Mouse (Mus musculus): ENCODE data around the gene Txndc8.

Gene Txndc8

DNA sequence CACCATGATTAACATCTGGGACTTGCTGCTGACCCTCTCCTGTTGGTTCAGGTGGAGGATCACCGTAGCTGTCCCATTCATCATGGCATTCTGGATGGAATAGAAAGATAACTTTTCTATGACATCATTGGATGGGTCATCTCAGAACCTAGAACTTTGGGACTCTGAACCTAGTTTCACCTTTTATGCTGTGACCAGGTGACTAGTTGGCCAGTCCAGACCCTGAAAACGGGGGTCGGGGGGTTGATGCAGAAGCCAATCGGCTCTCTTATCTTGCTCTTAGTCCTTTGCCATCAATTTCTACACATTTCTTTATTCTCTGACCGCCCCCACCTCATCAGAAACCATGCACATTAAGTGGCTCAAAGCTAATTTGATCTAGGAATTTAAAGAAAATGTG, at the start of gene Txndc8:
Gene Txndc8 (minus strand): TSS at position 101 of the 400 bp plus-strand sequence.
- DNase-seq (ENCODE audit: low spot score), result no peak

DNA sequence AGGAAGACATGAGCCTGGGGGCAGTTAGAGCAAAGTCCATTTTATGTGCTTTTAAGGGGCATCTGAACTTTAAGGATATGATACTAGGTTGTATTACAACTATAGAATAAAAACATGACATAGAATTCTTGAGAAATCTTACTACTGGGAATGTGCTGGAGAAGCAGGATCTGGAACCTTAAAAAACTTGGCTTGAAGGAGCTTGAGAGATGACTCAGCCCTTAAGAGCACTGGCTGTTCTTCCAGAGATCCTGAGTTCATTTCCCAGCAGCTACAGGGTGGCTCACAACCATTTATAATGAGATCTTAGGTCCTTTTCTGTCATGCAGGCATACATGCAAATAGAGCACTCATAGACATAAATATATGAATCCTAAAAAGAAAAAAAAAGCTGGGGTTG, 46.7 kb upstream of the Txndc8 start:
- DNase-seq (ENCODE audit: low spot score), result no peak

DNA sequence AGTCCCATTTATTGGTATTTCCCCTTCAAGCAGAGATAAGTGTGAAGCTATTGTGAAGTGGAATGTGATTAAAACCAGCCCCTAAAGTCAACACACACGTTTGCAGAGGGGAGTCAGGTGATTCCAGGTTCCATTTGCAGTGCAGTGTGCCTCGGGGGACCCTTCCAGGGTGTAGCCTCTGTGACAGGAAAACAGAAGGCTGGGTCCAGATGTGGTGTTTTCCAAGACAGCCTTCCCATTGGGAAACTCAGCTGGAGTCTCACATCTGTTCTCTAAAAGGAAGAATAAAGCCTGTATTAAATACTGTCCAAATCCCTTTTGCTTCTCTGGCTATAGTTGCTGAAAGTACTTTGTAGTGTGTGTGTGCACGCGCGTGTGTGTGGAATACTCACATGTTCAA, 45.5 kb upstream of the Txndc8 start:
- DNase-seq (ENCODE audit: low spot score), result no peak

DNA sequence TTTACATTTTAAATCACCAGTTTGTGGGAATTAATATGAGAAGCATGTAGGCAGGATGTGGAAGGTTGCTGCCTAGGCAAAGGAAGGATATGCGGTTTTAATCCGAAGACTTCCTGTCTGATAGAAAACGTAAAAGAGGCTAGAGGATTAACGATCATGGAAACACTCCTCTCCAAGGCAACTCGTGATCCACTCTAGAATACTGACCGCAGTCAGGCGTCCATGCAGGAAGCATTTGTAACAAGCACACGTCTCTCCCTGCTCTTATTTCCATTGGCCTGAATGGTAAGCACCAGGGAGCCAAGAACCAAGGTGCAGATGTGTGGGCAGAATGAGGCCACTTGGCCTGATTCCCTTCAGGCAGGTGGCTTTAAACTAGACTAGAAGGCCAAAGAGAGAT, 41.8 kb upstream of the Txndc8 start:
- DNase-seq (ENCODE audit: low spot score), result no peak

DNA sequence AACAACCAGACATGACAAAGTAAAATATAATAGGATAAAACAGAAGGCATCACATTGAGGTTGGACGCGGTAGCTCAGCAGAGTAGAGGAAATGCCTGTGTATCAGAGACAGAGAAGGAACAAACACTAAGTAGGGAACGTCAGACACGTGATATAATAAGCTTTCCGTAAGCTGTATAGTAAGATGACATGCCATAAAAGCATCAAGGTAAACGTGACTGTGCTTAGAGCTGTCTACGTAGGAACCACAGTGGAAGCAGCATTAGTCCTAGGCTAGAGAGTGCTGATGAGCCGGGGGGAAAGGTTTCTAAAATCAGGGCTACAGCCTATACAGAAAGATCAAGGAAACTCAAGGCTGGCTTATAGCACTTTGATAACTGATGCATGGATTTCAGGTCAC, 41.4 kb upstream of the Txndc8 start:
- no peak for DNase-seq (ENCODE audit: low spot score)

DNA sequence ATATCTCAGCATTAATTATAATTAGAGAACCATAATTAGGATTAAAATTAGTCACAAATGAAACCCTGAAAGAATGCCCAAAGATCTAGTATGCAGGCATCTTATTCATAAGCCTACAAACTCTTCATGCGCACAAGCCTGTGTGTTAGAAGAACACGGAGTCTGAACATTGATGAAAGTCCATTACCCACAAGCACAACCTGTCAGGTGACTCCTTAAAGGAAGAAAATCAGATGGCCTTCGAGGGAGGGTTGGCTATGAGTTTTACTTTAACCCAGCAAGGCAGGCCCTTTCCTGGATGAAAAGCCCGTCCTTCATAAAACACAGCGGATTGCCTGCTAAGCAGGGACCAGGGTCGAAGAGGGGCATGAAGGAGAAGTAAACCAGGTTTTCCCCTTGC, 35.9 kb upstream of the Txndc8 start:
- DNase-seq (ENCODE audit: low spot score), result no peak

DNA sequence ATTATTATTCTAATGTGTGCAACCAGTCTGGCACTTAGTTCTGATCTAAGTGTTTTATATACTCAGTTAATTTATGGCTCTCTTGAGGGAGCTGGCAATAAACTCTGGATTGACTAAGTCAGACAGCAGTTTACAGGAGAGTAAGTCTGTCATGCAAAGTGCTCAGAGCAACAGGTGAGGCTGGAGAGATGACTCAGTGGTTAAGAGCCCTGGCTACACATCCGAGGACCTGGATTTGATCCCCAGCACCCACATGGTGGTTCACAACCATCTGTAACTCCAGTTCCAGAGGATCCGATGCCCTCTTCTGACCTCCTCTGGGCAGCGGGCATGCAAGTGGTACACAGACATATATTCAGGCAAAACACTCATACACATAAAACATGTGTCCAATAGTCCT, 35.4 kb upstream of the Txndc8 start:
- DNase-seq (ENCODE audit: low spot score), result no peak

DNA sequence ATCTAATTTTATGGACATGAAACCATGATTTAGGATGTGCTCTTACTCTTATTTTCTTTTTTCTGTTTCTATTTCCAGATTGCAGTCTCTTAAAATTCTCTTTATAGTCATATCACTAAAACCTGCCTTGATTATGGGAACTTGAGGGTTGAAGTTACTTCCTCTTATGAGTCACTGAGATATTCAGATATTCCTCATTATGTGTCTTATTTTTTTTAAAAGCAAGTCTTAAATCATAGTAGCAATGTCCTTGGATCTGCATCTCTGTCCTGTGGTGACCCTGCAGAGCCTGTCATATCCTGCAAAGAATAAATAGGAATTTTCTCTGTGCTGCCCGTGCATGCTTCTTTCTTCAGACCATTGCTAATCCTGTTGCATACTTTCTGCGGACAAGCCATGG, 31.2 kb upstream of the Txndc8 start:
- DNase-seq (ENCODE audit: low spot score), result no peak

DNA sequence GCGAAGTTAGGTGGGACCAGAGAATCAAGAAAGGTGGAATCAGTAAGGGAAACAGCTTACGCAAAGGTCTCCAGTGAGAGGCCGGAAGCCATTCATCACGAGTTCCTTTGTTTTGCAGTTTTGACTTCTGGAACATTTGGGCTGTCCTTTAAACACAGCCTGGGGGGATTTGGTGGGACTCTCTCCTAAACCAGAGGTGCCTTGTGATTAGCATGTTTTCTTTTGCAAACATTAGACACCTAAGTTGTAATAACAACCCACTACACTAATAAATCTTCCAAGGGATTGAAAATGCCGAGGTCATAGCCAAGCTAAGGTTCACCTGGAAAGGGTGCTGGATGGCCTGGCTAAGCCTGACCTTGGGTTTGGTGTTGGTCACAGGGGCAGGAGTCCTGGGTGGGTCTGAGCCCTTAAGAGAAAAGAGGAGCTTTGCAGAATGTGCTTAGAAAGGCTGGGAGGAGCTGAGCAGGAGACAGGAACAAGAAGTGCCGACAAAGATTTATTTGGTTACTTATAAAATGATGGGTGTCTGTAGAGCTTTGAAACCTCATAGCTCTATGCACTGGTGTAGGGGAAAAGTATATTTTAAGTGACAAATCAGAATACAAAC, 28.3 kb upstream of the Txndc8 start:
- no peak for DNase-seq (ENCODE audit: low spot score)

DNA sequence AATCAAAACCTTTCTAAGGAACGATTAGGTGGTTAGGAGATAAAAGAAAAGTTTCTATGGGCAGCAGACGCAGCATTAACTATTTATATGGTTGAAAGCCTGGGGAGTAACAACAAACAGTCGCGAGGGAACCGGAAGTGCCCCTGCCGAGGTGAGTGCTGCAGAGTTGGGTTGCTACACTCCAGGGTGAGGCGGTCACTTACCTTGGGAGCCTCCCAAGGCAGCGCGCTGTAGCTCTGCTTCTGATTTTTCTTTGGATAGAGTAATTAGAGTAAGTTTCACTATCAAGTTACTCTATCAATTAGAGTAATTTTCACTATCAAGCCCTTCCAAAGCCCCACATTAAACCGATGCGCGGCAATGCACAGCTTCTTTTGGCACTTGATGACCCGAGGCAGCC, 25.7 kb upstream of the Txndc8 start:
- DNase-seq (ENCODE audit: low spot score), result no peak

DNA sequence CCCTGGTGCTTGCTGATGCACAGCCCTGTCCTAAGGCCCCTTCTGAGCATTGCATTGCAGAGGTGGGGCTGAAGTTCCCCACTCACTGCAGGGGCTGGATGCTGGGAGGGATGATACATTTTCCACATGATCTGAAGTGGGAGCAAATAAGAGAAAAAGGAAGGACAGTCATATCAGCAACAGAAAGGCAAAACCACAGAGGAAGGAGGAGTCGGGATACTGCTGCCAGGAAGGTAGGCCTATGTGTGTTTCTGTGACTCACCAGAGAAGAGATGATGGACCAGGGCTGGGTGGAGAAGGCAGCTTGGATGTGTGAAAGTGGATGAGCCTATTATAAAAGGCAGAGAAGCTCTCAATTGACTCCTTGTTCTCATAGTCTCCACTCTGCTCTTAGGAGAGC, 23.8 kb upstream of the Txndc8 start:
- no peak for DNase-seq (ENCODE audit: low spot score)

DNA sequence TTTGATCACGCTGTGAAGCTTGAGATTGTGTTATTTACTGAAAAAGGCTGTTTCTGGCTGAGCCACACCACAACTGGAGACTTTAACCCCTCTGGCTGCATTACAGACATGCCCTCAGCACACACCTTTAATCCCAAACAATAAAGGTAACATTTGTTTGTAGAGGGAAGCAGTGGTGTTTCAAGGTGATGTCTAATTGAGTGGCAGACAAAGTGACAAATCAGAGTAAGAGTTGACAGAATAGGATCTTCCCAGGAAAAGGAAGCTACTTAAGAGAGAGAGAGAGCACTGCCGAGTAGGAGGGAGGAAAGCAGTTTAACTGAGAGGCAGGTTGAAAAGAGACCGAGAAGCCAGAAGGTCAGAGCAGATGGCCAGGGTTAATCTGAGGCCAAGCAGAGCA, 5.4 kb downstream of the Txndc8 start:
- DNase-seq (ENCODE audit: low spot score), result no peak

DNA sequence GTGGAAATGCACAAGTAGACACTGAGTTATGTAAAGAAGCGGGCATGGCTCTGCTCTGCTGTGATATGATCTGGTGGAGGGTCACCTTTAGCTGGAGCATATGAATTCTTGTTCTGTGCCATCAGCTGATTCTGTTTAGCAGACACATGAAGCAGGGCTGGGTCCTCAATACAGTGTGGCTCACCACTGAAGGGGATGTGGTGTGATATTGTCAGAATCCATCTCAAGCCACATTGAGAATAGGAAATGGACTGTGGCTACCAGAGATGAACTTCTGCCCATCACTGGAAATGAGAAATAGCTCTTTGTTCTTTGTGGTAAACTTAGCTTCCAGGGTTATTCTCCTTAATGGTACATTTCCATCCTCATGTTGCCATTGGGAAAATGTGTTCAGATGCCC, 17.5 kb downstream of the Txndc8 start:
- no peak for DNase-seq (ENCODE audit: low spot score)

DNA sequence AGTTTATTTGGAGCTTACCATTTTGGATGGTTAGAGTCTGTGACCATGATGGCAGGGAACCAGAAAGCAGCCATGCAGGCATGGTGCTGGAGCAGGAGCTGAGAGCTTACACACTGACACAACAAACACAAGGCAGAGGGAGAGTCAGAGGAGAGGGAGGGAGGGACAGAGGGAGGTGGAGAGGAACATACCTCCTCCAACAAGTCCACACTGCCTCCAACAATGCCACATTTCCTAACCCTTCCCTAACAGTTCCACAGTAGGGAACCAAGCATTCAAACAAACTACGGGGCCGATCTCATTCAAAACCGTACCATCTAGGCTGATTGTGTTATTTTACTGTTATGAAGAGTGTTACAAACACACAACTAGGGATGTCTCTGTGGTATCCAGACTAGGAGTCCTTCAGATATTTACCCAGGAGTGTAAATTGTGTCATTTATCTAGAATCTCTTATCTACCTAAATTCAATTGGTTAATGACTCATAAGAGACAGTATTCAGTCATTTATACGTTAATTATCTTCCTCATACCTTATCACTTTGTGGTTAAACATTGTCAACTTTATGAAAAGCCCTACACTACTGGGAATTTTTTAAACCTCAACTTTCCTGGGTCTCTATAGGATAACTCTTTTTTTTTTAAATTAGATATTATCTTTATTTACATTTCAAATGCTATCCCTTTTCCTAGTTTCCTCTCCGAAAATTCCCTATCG, 34.4 kb downstream of the Txndc8 start:
- DNase-seq (ENCODE audit: low spot score), result no peak

DNA sequence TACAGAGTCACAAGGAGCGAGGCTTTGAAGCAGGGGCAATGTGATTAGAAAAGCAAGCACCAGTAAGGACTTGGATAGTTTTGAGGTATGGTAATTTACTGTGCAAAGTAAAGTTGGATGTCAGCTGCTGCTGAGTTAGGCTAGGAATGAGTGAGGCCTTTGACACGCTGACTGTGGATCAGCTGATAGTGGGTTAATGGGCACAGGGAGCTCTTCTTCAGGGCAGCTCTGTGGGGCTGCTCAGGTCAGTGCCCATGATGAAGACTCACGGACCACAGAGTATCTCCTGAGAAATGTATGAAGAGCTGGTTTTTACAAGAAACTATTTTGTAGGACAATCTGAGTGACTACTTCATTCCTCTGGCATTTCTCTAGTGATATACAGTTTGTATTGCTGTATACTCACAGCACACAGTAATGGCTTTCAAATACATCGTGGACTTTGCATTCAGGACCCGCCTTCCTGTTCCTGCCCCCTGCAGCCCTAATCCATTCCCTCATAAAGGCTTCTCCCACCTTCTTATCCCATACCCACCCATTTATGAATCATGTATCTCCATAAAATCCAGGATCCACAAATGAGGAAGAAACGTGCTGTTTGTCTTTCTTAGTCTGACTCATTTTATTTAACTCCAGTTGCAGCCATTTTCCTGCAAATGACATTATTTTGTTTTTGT, 35.2 kb downstream of the Txndc8 start:
- no peak for DNase-seq (ENCODE audit: low spot score)

DNA sequence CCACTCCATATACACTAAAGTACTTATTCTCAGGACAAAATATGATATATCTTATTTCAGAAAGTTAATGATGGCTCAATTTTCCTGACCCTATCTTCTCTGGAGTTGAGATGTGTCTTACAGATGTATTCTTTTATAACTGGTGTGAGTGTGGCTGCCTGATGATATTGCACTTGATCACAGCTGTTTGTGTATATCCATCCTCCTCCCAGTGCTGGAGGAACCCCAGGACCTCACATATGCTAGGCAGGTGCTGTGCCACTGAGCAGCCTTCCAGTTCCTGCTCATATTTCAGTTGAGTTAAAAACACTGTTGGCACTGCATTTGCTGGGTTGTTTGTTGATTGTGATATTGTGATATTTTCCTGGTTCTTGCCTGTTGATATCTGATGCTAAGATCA, 38.6 kb downstream of the Txndc8 start:
- no peak for DNase-seq (ENCODE audit: low spot score)

DNA sequence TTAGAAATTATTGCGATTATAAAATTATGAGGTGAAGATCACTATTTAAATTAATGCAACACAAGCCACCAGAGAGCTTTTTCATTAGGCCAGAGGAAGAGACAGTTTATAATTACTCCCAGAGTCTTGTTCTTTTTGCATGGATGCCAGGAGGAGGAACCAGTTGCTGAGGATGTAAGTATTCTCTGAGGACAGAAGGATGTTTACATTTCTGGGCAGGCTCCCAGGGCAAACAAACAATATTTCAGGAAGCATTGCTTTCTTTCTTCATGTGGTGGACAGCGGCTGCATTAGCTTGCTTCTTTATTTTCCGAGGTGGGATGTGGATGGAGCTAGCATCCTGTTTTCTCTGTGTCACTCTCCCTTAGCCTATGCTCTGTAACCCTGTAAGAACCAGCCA, 41.7 kb downstream of the Txndc8 start:
- no peak for DNase-seq (ENCODE audit: low spot score)

DNA sequence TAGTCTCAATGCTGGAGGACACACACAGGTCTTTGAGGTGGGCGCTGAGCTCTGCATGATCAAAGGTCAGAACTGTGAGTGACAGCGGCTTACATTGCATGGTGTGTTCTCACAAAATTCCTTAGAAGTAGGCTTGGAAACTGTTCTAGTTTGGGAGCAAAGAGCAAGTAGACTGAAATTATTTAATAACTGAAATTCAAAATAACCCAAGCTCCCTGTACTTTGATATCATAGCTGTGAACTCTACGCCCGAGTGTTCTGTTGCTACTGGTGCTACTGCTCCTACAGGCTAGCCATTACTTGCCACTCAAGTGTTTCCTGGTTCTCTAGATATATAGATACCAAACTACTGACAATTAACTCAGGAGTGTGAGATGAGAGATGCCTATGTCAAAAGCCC, 43.4 kb downstream of the Txndc8 start:
- DNase-seq (ENCODE audit: low spot score), result no peak

DNA sequence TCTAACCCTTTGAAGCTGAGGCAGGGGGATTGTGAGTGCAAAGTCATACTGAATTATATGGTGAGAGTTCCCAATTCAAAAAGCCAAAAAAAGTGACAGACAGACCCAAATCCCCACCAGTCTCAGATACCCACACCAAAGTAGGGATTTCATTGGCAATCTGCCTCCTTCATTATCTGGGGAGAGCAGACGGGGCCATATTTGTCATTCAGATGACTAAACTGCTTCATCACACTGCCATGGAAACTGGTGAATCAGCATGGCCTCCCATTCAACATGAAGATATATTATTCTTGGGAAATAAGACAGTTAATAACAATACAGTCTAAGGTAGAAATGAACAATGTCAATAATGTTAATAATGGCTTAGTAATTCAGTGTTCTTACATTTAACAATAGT, 44.8 kb downstream of the Txndc8 start:
- no peak for DNase-seq (ENCODE audit: low spot score)

DNA sequence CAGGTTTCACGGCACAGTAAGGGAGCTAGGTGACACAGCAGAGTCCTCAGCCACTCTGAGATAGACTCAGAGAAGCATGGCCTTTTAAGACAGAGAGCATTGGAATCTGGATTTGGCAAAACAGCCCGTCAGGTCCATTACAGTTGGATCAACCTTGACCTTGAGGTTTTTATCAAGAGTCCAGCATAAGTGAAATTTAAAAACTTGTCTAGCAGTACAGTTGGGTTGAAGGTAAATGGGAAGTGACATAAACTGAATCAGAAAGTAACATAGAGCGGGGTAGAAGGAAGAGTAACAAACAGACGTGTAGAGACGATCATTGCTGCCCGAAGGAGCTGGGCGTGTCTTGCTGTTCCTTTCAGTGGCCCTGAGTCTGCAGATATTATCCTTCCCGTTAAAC, 49.9 kb downstream of the Txndc8 start:
- no peak for DNase-seq (ENCODE audit: low spot score)

DNA sequence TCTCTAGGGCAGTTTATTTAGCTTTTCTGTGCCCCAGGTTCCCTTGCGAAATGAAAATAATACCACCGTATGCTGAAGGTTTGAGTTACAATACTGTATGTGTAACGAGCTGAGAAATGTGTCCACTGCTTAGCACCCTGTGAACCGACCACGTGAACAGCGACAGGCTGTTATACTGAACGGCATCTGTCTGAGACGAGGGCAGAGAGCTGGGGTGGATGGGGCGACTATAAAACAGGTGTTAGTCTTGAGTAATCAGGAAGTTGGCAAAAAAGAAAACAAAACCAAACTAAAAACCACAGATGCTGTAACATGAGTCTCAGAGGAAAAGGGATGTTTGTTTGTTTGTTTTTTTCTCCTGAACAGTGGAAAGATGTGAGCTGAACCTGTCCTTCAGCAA, 50.8 kb downstream of the Txndc8 start:
- DNase-seq (ENCODE audit: low spot score), result no peak

DNA sequence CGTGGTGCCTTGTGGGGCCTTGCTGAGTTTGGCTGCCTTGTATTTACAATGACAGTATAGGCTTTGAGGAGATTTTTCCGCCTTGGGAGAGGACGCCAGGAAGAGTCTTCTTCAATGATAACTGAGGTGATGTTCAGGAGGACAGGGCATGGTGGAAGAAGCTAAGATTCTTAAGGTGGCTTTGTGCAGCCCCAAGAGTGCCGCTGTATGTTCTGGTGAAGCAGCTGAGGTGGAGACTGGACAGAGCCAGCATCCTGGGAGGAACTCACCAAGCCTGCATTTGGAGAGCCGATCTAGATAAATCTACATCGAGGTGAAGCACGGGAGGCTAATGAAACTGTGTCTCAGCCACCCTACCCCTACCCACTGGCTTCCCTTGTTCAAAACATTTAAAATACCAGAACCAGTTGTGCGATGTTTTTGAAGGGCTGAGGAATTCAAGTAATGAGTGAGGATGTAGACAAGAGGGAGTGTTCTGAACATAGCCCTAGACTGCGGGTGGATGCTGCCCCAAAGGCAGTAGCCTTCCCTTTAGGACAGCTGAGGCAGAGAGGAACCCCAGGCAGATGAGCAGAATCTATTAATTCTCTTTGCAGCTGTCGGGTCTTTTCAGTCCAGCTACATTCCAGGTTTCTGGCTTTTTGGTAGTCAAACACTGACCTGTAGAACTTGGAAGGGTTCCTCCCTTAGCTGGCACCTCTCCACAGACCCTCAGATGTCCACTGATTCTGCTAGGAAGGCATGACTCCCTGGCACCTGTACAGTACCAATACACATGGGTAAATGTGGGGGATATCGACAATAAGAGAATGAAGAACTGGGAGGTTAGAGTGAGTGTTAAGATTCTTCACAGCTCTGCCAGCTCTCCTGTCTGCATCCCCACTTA, 51.5 kb downstream of the Txndc8 start:
- no peak for DNase-seq (ENCODE audit: low spot score)
